Mouse (Mus musculus) MEL (cell line): ENCODE measurements around the gene 1700011L22Rik. TPM values are rescaled to one million over a fixed set of nuclear protein-coding genes. Genes with fewer than 3 reads are reported as not detected.
A peak's percentile ranks its signal among the peaks of the same experiment; 100 is the strongest.

Experiments
- DNase-seq: peaks from one replicate; pipeline ENCODE4 v3.0.0; 2011; ENCODE audit warnings: low read depth, low spot score
- H3K27ac ChIP-seq: 2 replicates; pipeline ENCODE4 v1.5.1; 2012; ENCODE audit warnings: low read depth, mild to moderate bottlenecking, control low read depth, low read length, moderate library complexity; ENCODE audit not compliant: control insufficient read depth
- H3K27me3 ChIP-seq, 2 experiments: fragments of 150-350 bp in 1 of 2; sonication (generic) in 1 of 2; 2 replicates each; pipeline ENCODE4 v1.6.1; 2012; ENCODE audit warnings: low read length in 2 of 2, mild to moderate bottlenecking in 2 of 2, improper control_type of control experiment in 1 of 2, moderate library complexity in 1 of 2; ENCODE audit not compliant: insufficient read depth in 2 of 2, control insufficient read depth in 1 of 2
- H3K36me3 ChIP-seq, 2 experiments: 2 replicates each; pipeline ENCODE4 v1.6.1; 2012 to 2014; ENCODE audit warnings: low read length in 2 of 2, improper control_type of control experiment in 1 of 2, inconsistent platforms in 1 of 2, mild to moderate bottlenecking in 1 of 2; ENCODE audit not compliant: insufficient read depth in 2 of 2, control insufficient read depth in 1 of 2
- H3K4me1 ChIP-seq, 2 experiments: fragments of 150-350 bp in 1 of 2; sonication (generic) in 1 of 2; 2 replicates each; pipeline ENCODE4 v1.6.1; 2012; ENCODE audit warnings: low read length in 2 of 2, improper control_type of control experiment in 1 of 2, mild to moderate bottlenecking in 1 of 2; ENCODE audit not compliant: insufficient read depth in 2 of 2, control insufficient read depth in 1 of 2
- H3K4me3 ChIP-seq, 2 experiments: fragments of 150-350 bp in 1 of 2; sonication (generic) in 1 of 2; 2 replicates each; pipeline ENCODE4 v1.5.1; 2012; ENCODE audit warnings: low read depth in 2 of 2, low read length in 2 of 2, mild to moderate bottlenecking in 2 of 2, moderate library complexity in 2 of 2, control low read depth in 1 of 2, improper control_type of control experiment in 1 of 2; ENCODE audit not compliant: control insufficient read depth in 1 of 2, insufficient read depth in 1 of 2
- H3K79me2 ChIP-seq: 2 replicates; pipeline ENCODE4 v1.6.1; 2012; ENCODE audit warnings: mild to moderate bottlenecking, low read length, moderate library complexity; ENCODE audit not compliant: control insufficient read depth, poor library complexity, insufficient read depth
- H3K9ac ChIP-seq: 2 replicates; pipeline ENCODE4 v1.6.1; 2012; ENCODE audit warnings: low read depth, mild to moderate bottlenecking, control low read depth, low read length, moderate library complexity; ENCODE audit not compliant: control insufficient read depth, poor library complexity, severe bottlenecking
- H3K9me3 ChIP-seq: fragments of 150-350 bp; sonication (generic); replicated peaks from 2 replicates; pipeline ENCODE4 v1.6.1; 2012; ENCODE audit warnings: mild to moderate bottlenecking, low read length, improper control_type of control experiment, moderate library complexity; ENCODE audit not compliant: insufficient read depth
- BHLHE40 ChIP-seq: IDR thresholded peaks from 2 replicates; pipeline ENCODE4 v1.6.1; 2012; ENCODE audit warnings: low read depth, mild to moderate bottlenecking, inconsistent platforms, low read length, improper control_type of control experiment, borderline replicate concordance
- CTCF ChIP-seq, 3 experiments: IDR thresholded peaks in 2 of 3; conservative IDR thresholded peaks in 1 of 3; 2 replicates each; pipeline ENCODE4 v1.5.1; 2011 to 2012; ENCODE audit warnings: low read length in 3 of 3, low read depth in 2 of 3, mild to moderate bottlenecking in 2 of 3, improper control_type of control experiment in 1 of 3, inconsistent platforms in 1 of 3, mixed read lengths in 1 of 3, moderate library complexity in 1 of 3; ENCODE audit not compliant: control insufficient read depth in 1 of 3, insufficient read depth in 1 of 3, poor library complexity in 1 of 3, severe bottlenecking in 1 of 3
- EP300 ChIP-seq, 2 experiments: IDR thresholded peaks; 2 replicates each; pipeline ENCODE4 v1.6.1; 2011; ENCODE audit warnings: improper control_type of control experiment in 2 of 2, low read length in 2 of 2, low read depth in 1 of 2, mild to moderate bottlenecking in 1 of 2
- ETS1 ChIP-seq: IDR thresholded peaks from 2 replicates; pipeline ENCODE4 v1.6.1; 2012; ENCODE audit warnings: low read depth, mild to moderate bottlenecking, inconsistent platforms, low read length, improper control_type of control experiment, moderate library complexity
- GABPA ChIP-seq: IDR thresholded peaks from 2 replicates; pipeline ENCODE4 v1.6.1; 2012; ENCODE audit warnings: low read depth, mild to moderate bottlenecking, inconsistent platforms, low read length, improper control_type of control experiment, moderate library complexity
- GATA1 ChIP-seq: IDR thresholded peaks from 2 replicates; pipeline ENCODE4 v1.6.1; 2011; ENCODE audit warnings: low read depth, low read length, improper control_type of control experiment
- MAX ChIP-seq: IDR thresholded peaks from 2 replicates; pipeline ENCODE4 v1.6.1; 2011; ENCODE audit warnings: low read length, improper control_type of control experiment
- MAZ ChIP-seq: IDR thresholded peaks from 2 replicates; pipeline ENCODE4 v1.6.1; 2012; ENCODE audit warnings: low read depth, mild to moderate bottlenecking, inconsistent platforms, low read length, improper control_type of control experiment
- MXI1 ChIP-seq: IDR thresholded peaks from 2 replicates; pipeline ENCODE4 v1.6.1; 2011; ENCODE audit warnings: mild to moderate bottlenecking, low read depth, low read length, improper control_type of control experiment
- MYB ChIP-seq: IDR thresholded peaks from 2 replicates; pipeline ENCODE4 v1.6.1; 2011; ENCODE audit warnings: mild to moderate bottlenecking, low read depth, low read length, improper control_type of control experiment
- MYC ChIP-seq: IDR thresholded peaks from 2 replicates; pipeline ENCODE4 v1.6.1; 2011; ENCODE audit warnings: low read depth, mild to moderate bottlenecking, low read length, improper control_type of control experiment, moderate library complexity
- NRF1 ChIP-seq: IDR thresholded peaks from 2 replicates; pipeline ENCODE4 v1.6.1; 2014; ENCODE audit warnings: low read depth, mild to moderate bottlenecking, inconsistent platforms, low read length, improper control_type of control experiment, moderate library complexity; ENCODE audit not compliant: poor library complexity, insufficient read depth, severe bottlenecking
- POLR2AphosphoS2 ChIP-seq: IDR thresholded peaks from 2 replicates; pipeline ENCODE4 v1.6.1; 2011; ENCODE audit warnings: low read length, improper control_type of control experiment
- POLR2AphosphoS5 ChIP-seq: IDR thresholded peaks from 2 replicates; pipeline ENCODE4 v1.6.1; 2012; ENCODE audit warnings: low read depth, borderline replicate concordance, mild to moderate bottlenecking, inconsistent platforms, low read length, moderate library complexity, mixed read lengths
- RAD21 ChIP-seq: IDR thresholded peaks from 2 replicates; pipeline ENCODE4 v1.6.1; 2011; ENCODE audit warnings: mild to moderate bottlenecking, low read depth, low read length, improper control_type of control experiment
- RCOR1 ChIP-seq: IDR thresholded peaks from 2 replicates; pipeline ENCODE4 v1.6.1; 2012; ENCODE audit warnings: low read depth, mild to moderate bottlenecking, inconsistent platforms, low read length, improper control_type of control experiment
- SIN3A ChIP-seq: IDR thresholded peaks from 2 replicates; pipeline ENCODE4 v1.6.1; 2012; ENCODE audit warnings: low read length, improper control_type of control experiment, inconsistent platforms
- TAL1 ChIP-seq: IDR thresholded peaks from 2 replicates; pipeline ENCODE4 v1.6.1; 2012; ENCODE audit warnings: mild to moderate bottlenecking, inconsistent platforms, low read length, moderate library complexity, mixed read lengths
- TCF12 ChIP-seq: IDR thresholded peaks from 2 replicates; pipeline ENCODE4 v1.6.1; 2014; ENCODE audit warnings: low read depth, mild to moderate bottlenecking, inconsistent platforms, low read length, improper control_type of control experiment, moderate library complexity
- UBTF ChIP-seq: IDR thresholded peaks from 2 replicates; pipeline ENCODE4 v1.6.1; 2012; ENCODE audit warnings: low read depth, mild to moderate bottlenecking, inconsistent platforms, low read length, improper control_type of control experiment, moderate library complexity, borderline replicate concordance; ENCODE audit not compliant: insufficient read depth
- ZKSCAN1 ChIP-seq: IDR thresholded peaks from 2 replicates; pipeline ENCODE4 v1.6.1; 2012; ENCODE audit warnings: low read depth, mild to moderate bottlenecking, inconsistent platforms, low read length, improper control_type of control experiment, moderate library complexity
- ZNF384 ChIP-seq: IDR thresholded peaks from 2 replicates; pipeline ENCODE4 v1.6.1; 2012; ENCODE audit warnings: low read depth, mild to moderate bottlenecking, inconsistent platforms, low read length, improper control_type of control experiment
- polyA plus RNA-seq, 2 experiments: library from polyadenylated mRNA; stranded (reverse) in 1 of 2; unstranded in 1 of 2; fragments of >175 nt in 1 of 2; fragments of >200 nt in 1 of 2; gene quantifications; 2 replicates each; pipeline versions ENCODE4 v1.2.1 to v1.2.4; 2012; ENCODE audit warnings: low replicate concordance in 2 of 2, low read depth in 1 of 2; ENCODE audit not compliant: insufficient read length in 2 of 2, insufficient read depth in 1 of 2, missing spikeins in 1 of 2
- total RNA-seq: library from RNA; depleted of rRNA; stranded (reverse); fragments of 300-350 nt; gene quantifications from 2 replicates; pipeline ENCODE4 v1.2.3, GENCODE M21; 2012

Gene 1700011L22Rik
- total and polyA plus RNA-seq, 3 experiments = not detected

DNA sequence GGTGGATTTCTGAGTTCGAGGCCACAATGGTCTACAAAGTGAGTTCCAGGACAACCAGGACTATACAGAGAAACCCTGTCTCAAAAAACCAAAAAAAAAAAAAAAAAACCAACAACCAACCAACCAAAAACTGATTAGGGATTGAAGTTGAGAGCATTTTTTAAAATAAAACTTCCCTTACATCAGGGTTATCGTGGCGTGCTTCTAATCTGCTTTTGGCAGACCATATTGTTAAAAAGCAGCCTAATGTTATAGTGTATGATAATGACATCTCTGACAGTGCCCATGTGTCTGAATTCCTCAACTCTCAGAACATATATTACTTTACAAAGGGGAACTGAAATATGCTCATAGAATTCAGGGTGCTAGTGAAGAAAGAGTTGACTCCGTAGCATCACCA, 39.9 kb upstream of the 1700011L22Rik start:
- TF ChIP-seq MYC (peak; percentile 81; the same call in 1 of the 2 replicates), SIN3A (peak; percentile 85), MYB (no peak), RAD21 (no peak), ZNF384 (peak; percentile 92), MXI1 (peak; percentile 87), TAL1 (peak; percentile 47), EP300 (IDR thresholded peaks at IDR 0.05; ENCODE audit: low read depth in 1 of 2, low read length in 2 of 2) (peak; percentile 75 to 86), ETS1 (peak; percentile 81), RCOR1 (peak; percentile 84; the same call in 1 of the 2 replicates), GATA1 (peak; percentile 88), TCF12 (peak; percentile 89), POLR2AphosphoS2 (no peak)
- TF ChIP-seq, all 39 proteins: peak for 10
- Histone ChIP-seq H3K9me3 (no peaks in the 10 kb centered on the region), H3K4me3 (no peak overlapping the region), H3K27ac (peak overlapping the region; percentile 79), H3K9ac (0 out of 2 replicates have a peak overlapping the region, but pooled peaks have one; percentile 35), H3K27me3 (no peaks in the 10 kb centered on the region), H3K79me2 (no peaks in the 10 kb centered on the region), H3K36me3 (peaks cover 0 to 34% of the 10 kb centered on the region in 2 experiments; a peak in 2 of 4 replicates), H3K4me1 (peaks cover 17 to 29% of the 10 kb centered on the region in 2 experiments)
- DNase-seq = peak; percentile 77

- no peak overlapping the region for H3K9ac ChIP-seq
- H3K4me1 ChIP-seq = peaks cover 12 to 20% of the 10 kb centered on the region in 2 experiments
- H3K79me2 ChIP-seq = no peaks in the 10 kb centered on the region
- H3K9me3 ChIP-seq = no peaks in the 10 kb centered on the region
- no peak overlapping the region for H3K27ac ChIP-seq
- H3K4me3 ChIP-seq = no peak overlapping the region
- DNase-seq = peak; percentile 15
- TF ChIP-seq RCOR1 = peak; percentile 25; the same call in 1 of the 2 replicates
- TF ChIP-seq POLR2AphosphoS5 = no peak
- H3K36me3 ChIP-seq = peaks cover 0 to 25% of the 10 kb centered on the region in 2 experiments; a peak in 2 of 4 replicates
- H3K27me3 ChIP-seq = no peaks in the 10 kb centered on the region
Observed at GRCm38 (mm10) chr8:79286424-79286823, 38.1 kb upstream of the 1700011L22Rik start.

DNA sequence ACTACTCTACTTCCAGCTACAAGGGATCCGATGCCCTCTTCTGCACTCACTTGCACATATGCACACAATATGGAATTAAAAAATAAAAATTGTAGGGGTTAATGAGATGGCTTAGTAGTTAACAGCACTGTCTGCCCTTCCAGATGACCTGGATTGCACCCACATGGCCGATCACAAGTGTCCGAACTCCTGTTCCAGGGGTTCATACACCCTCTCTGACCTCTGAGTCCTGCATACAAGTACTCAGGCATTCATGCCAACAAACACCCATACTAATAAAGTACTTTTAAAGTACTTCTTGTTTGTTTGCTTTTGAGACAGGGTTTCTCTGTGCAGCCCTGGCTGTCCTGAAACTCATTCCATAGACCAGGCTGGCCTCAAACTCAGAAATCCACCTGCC, 36.3 kb upstream of the 1700011L22Rik start:
- peaks cover 0 to 19% of the 10 kb centered on the region in 2 experiments; a peak in 2 of 4 replicates for H3K36me3 ChIP-seq
- no peak overlapping the region for H3K27ac ChIP-seq
- H3K4me3 ChIP-seq = no peak overlapping the region
- no peaks in the 10 kb centered on the region for H3K27me3 ChIP-seq
- no peak for DNase-seq
- H3K4me1 ChIP-seq = peaks cover 2 to 15% of the 10 kb centered on the region in 2 experiments; a peak in 3 of 4 replicates
- TF ChIP-seq MYC (no peak), GATA1 (no peak), MYB (no peak), ZKSCAN1 (no peak), CTCF (IDR thresholded peaks at IDR 0.05 in 2 of 3, conservative IDR thresholded peaks at IDR 0.05 in 1 of 3; ENCODE audit: control insufficient read depth in 1 of 3, insufficient read depth in 1 of 3, low read depth in 2 of 3, low read length in 3 of 3, poor library complexity in 1 of 3, severe bottlenecking in 1 of 3) (no peak), EP300 (IDR thresholded peaks at IDR 0.05; ENCODE audit: low read depth in 1 of 2, low read length in 2 of 2) (no peak), MAZ (no peak), POLR2AphosphoS2 (no peak), BHLHE40 (no peak), UBTF (no peak), NRF1 (no peak), ZNF384 (no peak), MAX (no peak), GABPA (no peak)
- no peak overlapping the region for H3K9ac ChIP-seq
- H3K9me3 ChIP-seq = no peaks in the 10 kb centered on the region
- H3K79me2 ChIP-seq = no peaks in the 10 kb centered on the region
